Mouse (Mus musculus) liver, embryonic 11.5 days (tissue): Measurements from ENCODE around the gene Aurkb. TPM values are rescaled to one million over a fixed set of nuclear protein-coding genes. Genes with fewer than 3 reads are reported as not detected.

ENCODE experiments used
- ATAC-seq: fragments of 200-750 bp; cut with Nextera tagmentation; replicated peaks from 2 replicates; pipeline ENCODE4 v1.8.0; 2017; ENCODE audit warnings: moderate number of reproducible peaks, mild to moderate bottlenecking, moderate TSS enrichment, moderate library complexity; ENCODE audit not compliant: low FRiP score
- DNase-seq: peaks from one replicate; pipeline ENCODE4 v3.0.0-alpha.2; 2017; ENCODE audit warnings: low spot score
- H3K27ac ChIP-seq: fragments of 300-500 bp; sonication (generic); 2 replicates; pipeline ENCODE4 v1.5.1; 2014; ENCODE audit warnings: mild to moderate bottlenecking, low read depth, low read length, control low read depth
- H3K27me3 ChIP-seq: fragments of 300-500 bp; sonication (generic); replicated peaks from 2 replicates; pipeline ENCODE4 v1.6.1; 2014; ENCODE audit warnings: low read length, mixed read lengths; ENCODE audit not compliant: control insufficient read depth, insufficient read depth
- H3K36me3 ChIP-seq: fragments of 300-500 bp; sonication (generic); 2 replicates; pipeline ENCODE4 v1.6.1; 2014; ENCODE audit warnings: mild to moderate bottlenecking, low read length, moderate library complexity, mixed read lengths; ENCODE audit not compliant: control insufficient read depth, insufficient read depth
- H3K4me1 ChIP-seq: fragments of 300-500 bp; sonication (generic); replicated peaks from 2 replicates; pipeline ENCODE4 v1.6.1; 2014; ENCODE audit warnings: low read length, mixed read lengths; ENCODE audit not compliant: control insufficient read depth, insufficient read depth
- H3K4me2 ChIP-seq: fragments of 300-500 bp; sonication (generic); 2 replicates; pipeline ENCODE4 v1.6.1; 2014; ENCODE audit warnings: mild to moderate bottlenecking, control low read depth, moderate library complexity
- H3K4me3 ChIP-seq: fragments of 300-500 bp; sonication (generic); 2 replicates; pipeline ENCODE4 v1.5.1; 2014; ENCODE audit warnings: low read depth, low read length, control low read depth
- H3K9ac ChIP-seq: fragments of 300-500 bp; sonication (generic); 2 replicates; pipeline ENCODE4 v1.6.1; 2014; ENCODE audit warnings: low read depth, low read length, control low read depth
- H3K9me3 ChIP-seq: fragments of 300-500 bp; sonication (generic); 2 replicates; pipeline ENCODE4 v1.6.1; 2016; ENCODE audit warnings: low read length, inconsistent platforms, mixed read lengths; ENCODE audit not compliant: control insufficient read depth
- WGBS: fragments of 180-500 bp; shearing (Covaris S2); extraction: QIAGEN DNeasy Blood & Tissue Kit; methylation state at CpG from one replicate; pipeline ENCODE4 v1.1.7; 2014; 5-methylcytosine and 5-hydroxymethylcytosine counted together
- polyA plus RNA-seq: library from polyadenylated mRNA; unstranded; fragments of >200 nt; fragmentation: Nextera tagmentation; extraction: Ambion mirVana; gene quantifications from 2 replicates; pipeline ENCODE4 v1.2.1, GENCODE M21; 2014

The Aurkb gene
- polyA plus RNA-seq, 1 experiment from 2014 or later, result 170 TPM

DNA sequence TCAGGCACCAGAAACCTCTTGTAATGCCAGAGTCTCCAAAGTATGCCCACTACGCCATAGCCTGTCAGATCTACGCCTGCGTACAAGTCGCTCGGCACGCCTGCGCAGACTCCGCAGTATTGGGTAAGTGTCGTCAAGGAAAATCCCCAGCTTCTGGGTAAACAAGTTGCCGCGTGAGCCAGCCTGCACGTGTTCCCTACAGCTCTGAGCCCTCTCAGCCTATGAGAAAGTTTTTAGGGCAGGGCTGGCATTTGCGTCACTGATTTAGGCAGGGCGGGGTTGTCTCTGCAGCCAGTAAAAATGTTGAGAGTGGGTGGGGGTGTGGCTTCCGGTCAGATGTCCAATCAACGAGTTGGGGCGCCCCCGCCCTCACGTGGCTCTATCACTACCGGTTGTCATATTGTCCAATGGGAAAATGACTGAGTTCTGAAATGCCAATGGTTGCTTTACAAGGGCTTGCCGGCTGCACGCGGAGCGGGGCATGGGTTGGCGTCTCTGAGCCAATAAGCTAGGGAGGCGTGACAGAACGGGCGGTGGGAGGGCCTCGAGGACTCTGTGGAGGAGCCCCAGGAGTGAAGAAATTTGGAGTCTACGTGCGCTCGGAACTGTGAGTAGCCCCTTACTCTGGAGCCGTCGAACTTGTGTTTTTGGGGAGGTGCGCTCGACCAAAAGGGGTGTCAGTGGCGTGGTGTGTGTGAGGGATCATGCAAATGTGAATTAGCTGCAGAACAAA, 49.4 kb downstream of the Aurkb start, which contains the start of gene Per1:
Per1 (plus strand) TSS at position 521 of the 733 bp plus-strand sequence.
- peaks cover 10% of the 10 kb centered on the region for H3K36me3 ChIP-seq
- peak within 1 kb of the TSS; percentile 99 for H3K4me2 ChIP-seq
- ATAC-seq (peak; percentile 89), DNase-seq (peak; percentile 96)
- peaks cover 42% of the 10 kb centered on the region for H3K4me1 ChIP-seq
- H3K9ac ChIP-seq, result peak within 1 kb of the TSS; percentile 57
- no peaks in the 10 kb centered on the region for H3K9me3 ChIP-seq
- H3K27ac ChIP-seq, result peak within 1 kb of the TSS; percentile 78
- WGBS, result under 1% methylated on average over 37 of the region's 37 CpGs
- peak within 1 kb of the TSS; percentile 51 for H3K4me3 ChIP-seq
- no peaks in the 10 kb centered on the region for H3K27me3 ChIP-seq

DNA sequence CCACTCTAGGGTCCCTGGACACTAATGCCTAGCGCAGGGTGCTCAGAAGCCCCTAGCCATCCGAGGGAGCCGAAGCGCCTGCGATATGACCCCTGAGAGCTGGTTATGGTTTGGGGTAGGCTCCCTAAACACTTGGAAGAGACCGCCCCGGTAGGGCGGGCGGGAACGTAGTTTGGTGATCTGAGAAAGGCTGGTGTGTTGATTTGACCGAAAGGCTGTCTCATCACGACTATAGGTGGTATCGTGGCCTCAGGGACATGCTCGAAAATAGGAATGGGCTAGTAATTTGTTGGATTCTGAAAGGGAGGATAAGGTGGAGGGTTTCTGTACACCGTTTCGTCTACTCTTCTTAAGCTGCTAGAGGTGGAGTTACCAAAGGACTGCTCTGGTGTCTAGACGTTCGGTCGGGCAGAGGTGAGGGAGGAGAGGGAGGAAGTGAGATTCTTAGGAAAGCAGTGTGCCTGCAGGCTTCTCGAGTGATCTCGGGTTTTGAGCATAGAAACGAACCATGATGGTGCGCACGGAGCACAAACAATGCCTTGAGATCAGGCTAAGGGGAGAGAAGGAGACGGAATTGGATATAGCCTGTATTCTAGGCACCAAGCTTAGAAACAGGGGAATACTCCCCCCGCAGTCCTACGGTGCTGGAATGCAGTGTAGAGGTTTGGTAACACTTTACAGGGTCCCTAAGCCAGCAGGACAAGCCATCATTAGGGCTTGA, 50.2 kb downstream of the Aurkb start:
- Histone ChIP-seq H3K9ac (peak overlapping the region; percentile 57), H3K4me3 (peak overlapping the region; percentile 51), H3K9me3 (no peaks in the 10 kb centered on the region), H3K27ac (peak overlapping the region; percentile 78), H3K27me3 (no peaks in the 10 kb centered on the region), H3K4me2 (peak overlapping the region; percentile 99), H3K4me1 (peaks cover 45% of the 10 kb centered on the region), H3K36me3 (peaks cover 6% of the 10 kb centered on the region)
- ATAC-seq (no peak), DNase-seq (peak; percentile 62)
- 3% methylated on average over 27 of the region's 27 CpGs for WGBS

DNA sequence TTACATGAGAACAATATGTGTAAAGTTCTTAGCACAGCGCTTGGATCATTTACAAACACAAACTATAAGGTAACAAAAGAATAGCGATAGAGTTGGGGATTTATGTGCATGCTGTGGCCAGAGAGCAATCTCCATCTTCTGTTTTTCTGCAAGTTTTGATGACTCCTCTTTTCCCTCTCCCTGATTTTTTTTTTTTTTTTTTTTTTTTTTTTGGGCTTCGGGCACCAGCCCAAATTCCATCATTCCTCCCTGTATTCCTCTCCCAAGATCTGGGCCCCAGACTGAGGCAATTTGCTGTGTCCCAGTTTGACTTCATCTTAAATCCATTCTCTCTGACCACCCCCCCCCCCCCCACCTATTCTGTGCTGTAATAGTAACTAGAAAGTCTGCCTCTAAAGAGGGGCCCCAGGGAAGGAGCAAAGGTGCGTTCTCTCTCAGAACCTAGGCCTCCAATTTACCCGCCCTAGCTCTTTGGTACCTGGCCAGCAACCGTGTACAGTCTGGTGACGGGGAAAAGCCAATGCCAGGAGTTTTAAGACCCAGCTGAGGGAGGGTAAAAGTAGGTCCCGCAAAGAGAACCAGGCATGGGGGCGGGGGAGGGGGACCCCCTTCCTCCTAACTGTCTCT, 51.0 kb downstream of the Aurkb start:
- no peak for DNase-seq

DNA sequence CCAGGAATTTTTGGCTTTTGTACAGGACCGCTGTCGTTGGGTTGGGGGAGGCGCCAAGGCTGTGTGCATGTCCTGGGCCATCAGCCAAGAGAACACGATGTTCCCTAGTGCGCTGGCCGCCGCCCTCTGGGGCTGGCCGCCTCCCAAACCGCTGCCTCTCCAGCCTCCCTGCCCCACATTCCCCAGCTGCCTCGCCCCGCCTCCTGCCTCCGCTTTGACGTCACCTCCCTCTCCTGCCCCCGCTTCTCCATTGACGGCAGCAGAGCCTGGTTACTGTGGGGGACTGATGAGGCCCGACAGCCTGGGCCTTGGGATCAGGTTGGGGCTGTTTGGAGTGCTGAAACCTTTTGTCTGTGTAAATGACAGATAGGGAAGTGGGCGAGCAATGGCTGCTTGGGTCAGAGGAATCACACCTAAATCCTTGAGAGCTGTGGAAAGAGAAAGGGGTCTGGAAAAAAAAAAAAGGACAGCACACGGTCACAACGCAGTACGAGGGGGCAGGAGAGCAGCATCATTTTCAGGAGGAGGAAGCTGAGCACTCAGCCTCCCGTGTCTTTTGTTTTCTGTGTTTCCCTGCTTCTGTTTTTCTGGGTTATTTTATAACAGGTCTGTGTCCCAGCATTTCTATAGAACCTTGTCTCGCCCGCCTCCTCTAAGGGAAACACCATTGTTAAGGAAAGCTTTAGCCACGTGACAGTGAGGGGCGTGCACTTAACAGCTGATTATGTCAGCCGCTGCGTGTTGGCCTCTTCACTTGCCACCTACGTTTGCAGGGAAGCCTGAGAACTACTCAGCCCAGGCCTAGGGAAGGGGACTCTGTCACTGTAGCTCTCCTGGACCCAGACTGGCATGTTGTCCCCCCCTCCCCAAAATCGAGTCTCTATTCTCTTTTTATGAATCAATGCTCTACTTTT, 51.8 kb downstream of the Aurkb start:
- Histone ChIP-seq H3K36me3 (peaks cover 13% of the 10 kb centered on the region; the same call in 1 of the 2 replicates), H3K9me3 (no peaks in the 10 kb centered on the region), H3K4me3 (peak overlapping the region; percentile 39), H3K4me2 (peak overlapping the region; percentile 99), H3K27ac (peak overlapping the region; percentile 78), H3K27me3 (no peaks in the 10 kb centered on the region), H3K9ac (peak overlapping the region; percentile 4), H3K4me1 (peaks cover 46% of the 10 kb centered on the region)
- 3% methylated on average over 29 of the region's 29 CpGs for WGBS
- ATAC-seq, result peak; percentile 23
- DNase-seq, result peak; percentile 87

More for the DNA sequence above, 51.0 kb downstream of the Aurkb start:
- no peak for ATAC-seq
- peaks cover 11% of the 10 kb centered on the region; the same call in 1 of the 2 replicates for H3K36me3 ChIP-seq
- H3K9ac ChIP-seq, result peak overlapping the region; percentile 57
- H3K4me3 ChIP-seq, result peak overlapping the region; percentile 51
- H3K4me2 ChIP-seq, result peak overlapping the region; percentile 99
- 19% methylated on average over 9 of the region's 9 CpGs for WGBS
- H3K27ac ChIP-seq, result peak overlapping the region; percentile 78; the same call in 1 of the 2 replicates
- H3K9me3 ChIP-seq, result no peaks in the 10 kb centered on the region
- H3K4me1 ChIP-seq, result peaks cover 46% of the 10 kb centered on the region
- no peaks in the 10 kb centered on the region for H3K27me3 ChIP-seq

DNA sequence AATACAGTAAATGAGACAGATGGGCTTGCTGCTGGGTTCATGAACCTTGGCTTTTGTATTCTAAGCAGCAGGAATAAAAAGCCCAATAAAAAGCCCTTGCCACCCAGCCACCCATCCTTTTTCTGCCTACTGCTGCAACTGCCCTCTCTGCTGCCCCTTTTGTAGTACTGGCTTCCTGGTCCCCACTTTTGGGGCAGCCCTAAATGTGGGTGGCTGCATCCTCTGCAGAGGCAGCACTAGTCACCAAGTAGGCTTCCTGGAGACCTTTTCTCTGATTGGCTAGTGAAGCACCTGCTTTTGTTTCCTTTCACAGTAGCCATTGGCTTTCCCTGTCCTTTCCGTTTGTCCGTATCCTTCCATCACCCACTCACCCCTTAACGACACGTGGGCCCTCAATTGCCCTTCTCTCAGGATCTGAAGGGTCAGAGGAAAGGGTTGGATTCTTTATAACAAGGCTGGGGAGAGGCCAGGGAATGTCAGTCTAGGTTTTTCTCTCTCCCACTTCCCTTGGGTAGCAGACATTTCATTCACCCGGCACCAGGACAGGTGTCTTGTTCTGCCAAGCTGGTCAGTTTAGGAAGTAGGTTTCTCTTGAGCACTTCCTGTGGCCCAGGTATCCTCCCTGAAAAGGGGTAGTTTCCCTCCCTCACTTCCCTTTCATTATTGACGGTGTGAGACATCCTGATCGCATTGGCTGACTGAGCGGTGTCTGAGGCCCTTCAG, 52.8 kb downstream of the Aurkb start:
- DNase-seq (no peak), ATAC-seq (no peak)
- H3K4me3 ChIP-seq, result peak overlapping the region; percentile 63
- peak overlapping the region; percentile 44 for H3K9ac ChIP-seq
- H3K27me3 ChIP-seq, result no peaks in the 10 kb centered on the region
- H3K27ac ChIP-seq, result peak overlapping the region; percentile 78
- WGBS, result 32% methylated on average over 8 of the region's 8 CpGs
- peaks cover 46% of the 10 kb centered on the region for H3K4me1 ChIP-seq
- peaks cover 9% of the 10 kb centered on the region; the same call in 1 of the 2 replicates for H3K36me3 ChIP-seq
- peak overlapping the region; percentile 99 for H3K4me2 ChIP-seq
- H3K9me3 ChIP-seq, result no peaks in the 10 kb centered on the region

DNA sequence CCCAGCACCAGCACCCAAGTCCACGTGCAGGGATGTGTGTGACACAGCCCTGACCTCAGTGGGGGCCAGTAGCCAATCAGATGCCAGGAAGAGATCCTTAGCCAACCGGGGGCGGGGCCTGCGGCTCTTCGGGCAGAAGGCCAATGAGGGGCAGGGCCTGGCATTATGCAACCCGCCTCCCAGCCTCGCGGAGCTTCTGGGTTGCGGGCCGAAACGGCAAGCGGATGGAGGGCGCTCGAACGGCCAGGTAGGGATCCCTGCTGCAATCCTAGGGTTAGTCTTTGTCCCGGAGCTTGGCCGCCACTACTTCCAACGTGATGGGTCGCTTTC, 53.3 kb downstream of the Aurkb start:
- Histone ChIP-seq H3K4me1 (peaks cover 46% of the 10 kb centered on the region), H3K9me3 (no peaks in the 10 kb centered on the region), H3K36me3 (peaks cover 10% of the 10 kb centered on the region), H3K27me3 (no peaks in the 10 kb centered on the region), H3K27ac (peak overlapping the region; percentile 77), H3K4me2 (peak overlapping the region; percentile 99), H3K4me3 (peak overlapping the region; percentile 63), H3K9ac (peak overlapping the region; percentile 71)
- peak; percentile 62 for ATAC-seq
- WGBS, result 0% methylated on average over 19 of the region's 19 CpGs
- DNase-seq, result peak; percentile 89

DNA sequence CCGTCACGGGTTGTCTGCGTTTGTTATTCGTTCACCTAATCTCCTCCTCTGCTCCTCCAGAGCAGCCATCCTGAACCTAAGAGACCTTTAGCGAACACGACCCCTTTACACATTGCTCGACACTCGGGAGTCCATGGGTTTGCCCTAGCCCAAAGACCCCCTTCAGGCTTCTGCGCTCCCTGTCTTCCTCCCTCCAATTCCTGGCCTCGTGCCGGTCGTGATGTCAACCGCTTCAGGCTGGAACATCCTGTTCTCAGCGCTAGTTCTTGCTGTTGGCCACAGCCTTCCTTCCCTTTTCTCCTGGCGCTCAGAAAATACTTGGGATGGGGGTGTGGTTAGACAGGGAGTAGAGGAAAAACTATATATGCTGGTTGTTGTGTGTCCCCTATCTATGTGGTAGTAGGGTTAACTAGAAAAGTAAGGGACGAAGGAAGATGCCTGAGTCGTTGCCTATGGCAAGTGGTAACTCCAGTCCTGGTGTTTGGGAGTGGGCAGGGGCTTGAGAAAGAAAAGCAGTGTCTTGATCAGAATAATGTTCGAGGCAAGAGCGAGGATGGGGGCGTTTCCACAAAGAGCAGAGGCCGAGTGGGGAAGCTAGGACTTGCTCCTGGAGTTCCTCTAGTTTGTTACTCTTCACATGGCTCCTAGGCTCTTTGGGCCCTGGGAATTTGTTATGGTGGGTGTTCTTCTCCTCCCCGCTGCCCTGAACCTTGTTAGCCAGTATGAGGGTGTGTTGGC, 53.9 kb downstream of the Aurkb start:
- Histone ChIP-seq H3K4me1 (peaks cover 46% of the 10 kb centered on the region), H3K9ac (peak overlapping the region; percentile 71), H3K27me3 (no peaks in the 10 kb centered on the region), H3K4me3 (peak overlapping the region; percentile 63), H3K4me2 (peak overlapping the region; percentile 99), H3K27ac (peak overlapping the region; percentile 77), H3K9me3 (no peaks in the 10 kb centered on the region), H3K36me3 (peaks cover 14% of the 10 kb centered on the region)
- WGBS, result 2% methylated on average over 22 of the region's 22 CpGs
- ATAC-seq, result no peak
- peak; percentile 44 for DNase-seq
